Mouse (Mus musculus): ENCODE data around the gene Gm49388.

DNA sequence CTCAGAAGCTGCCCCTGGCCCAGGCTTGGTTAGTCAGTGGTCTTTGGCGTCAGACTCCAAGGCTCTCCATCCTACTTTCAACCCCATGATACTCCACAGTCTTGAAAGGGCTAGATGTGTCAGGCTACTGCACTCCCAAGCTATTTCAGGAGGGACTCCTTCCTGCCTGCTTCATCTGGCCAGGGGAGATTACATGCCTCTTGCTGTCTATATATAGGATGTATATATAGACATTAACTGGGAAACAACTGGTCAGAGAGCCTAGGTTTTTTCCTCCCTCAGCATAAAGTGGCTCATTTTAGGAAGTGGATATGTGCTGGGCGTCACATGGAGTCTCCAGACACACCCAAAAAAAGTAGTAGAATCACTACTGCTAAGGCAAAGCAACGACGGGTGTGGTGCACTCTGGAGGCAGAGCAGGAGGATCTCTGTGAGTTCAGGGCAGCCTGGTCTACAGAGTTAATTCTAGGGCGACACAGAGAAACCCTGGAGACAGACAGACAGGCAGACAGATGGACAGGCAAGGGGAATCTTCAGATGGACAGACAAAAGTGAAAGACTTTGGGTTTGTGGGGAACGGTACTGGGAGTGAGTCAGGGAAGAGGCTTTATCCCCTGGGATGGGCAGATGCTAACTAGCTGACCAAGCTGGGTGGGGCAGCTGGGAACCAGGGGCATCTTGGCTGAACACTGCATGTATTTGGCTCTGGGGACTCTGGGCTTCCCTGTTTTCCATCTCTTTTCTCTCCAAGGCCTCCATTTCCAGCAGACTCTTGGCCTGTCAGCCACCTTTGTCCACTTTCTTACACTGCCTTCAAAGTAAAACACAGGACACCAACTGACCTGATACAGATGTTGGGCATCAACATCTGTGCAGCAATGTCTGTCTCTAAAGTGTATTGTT, 64.8 kb downstream of the Gm49388 start:
- no peak for TF ChIP-seq POLR2A (IDR thresholded peaks at IDR 0.05; ENCODE audit: low read depth, low read length)
- no peak for TF ChIP-seq CTCF (conservative IDR thresholded peaks at IDR 0.05; ENCODE audit: insufficient read depth, insufficient read length, low read depth, low read length)
